Mouse (Mus musculus) cerebellum, postnatal 25 days (tissue): ENCODE data around the gene 2610002M06Rik.

Source experiments
- DNase-seq, 2 experiments: peaks; one replicate each; pipeline ENCODE4 v3.0.0; 2021; ENCODE audit warnings: mixed read lengths in 2 of 2

The 2610002M06Rik gene

DNA sequence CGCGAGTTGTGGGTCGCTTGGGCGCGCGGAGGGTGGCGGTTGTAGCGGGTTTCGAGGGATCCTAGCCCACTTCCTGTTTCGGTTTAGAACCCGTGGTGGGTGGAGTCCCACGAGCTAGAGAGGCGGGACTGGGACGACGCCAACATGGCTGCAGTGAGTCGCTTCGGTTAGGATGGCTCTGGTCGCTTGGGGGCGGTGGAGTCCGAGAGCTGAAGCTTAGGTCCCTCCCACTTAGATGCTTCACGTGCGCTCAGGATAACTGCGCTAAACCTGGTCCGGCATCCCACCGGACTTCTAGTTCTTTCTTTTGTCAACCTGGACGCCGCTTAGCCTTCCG lies at the start of gene 2610002M06Rik:
TSS of gene 2610002M06Rik (minus strand) at position 117 of the 337 bp plus-strand sequence.
- peak; percentile 83 to 93 for DNase-seq

DNA sequence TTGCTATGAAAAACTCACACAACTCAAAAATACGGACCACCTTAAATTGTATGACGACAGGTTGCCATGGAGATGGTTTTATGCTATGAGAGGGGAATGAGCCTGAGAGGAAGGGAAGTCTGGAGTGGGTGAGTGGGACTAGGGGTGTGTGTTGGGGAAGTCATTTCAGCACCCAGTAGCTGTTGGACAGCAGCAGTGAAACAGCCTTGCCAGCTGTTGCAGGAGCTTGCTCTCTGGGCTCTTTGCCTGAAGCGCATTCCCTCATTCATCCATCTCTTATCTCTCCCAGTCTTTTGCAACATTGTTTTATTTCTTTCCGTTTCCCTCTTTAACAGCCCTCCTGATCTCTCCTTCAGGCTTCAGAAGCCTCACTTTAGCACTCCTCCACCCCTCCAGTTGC lies 42.0 kb upstream of the 2610002M06Rik start:
- no peak for DNase-seq

DNA sequence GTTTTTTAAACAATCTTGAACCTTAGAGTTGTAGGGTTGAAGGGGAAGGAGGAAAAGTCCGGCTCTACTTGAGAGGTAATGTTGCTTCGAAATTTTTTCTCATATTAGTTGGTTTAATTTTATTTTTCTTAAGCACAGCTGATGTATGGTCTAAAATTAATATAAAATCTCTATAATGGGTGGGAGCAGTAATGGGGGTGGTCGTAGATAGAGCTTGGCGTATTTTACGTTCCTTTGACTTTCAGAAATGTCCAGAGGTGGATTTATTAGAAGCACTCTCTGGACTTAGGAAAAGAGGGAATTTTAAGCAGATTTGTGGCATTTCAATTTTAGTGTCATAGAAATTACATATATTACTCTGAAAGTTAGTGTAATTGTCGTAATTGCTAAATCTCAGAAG lies 592 bp upstream of the 2610002M06Rik start:
- no peak for DNase-seq

GRCm38 (mm10) chrX:107815502-107816217 lies 474 bp downstream of the 2610002M06Rik start:
- DNase-seq = peak; percentile 62 to 64

DNA sequence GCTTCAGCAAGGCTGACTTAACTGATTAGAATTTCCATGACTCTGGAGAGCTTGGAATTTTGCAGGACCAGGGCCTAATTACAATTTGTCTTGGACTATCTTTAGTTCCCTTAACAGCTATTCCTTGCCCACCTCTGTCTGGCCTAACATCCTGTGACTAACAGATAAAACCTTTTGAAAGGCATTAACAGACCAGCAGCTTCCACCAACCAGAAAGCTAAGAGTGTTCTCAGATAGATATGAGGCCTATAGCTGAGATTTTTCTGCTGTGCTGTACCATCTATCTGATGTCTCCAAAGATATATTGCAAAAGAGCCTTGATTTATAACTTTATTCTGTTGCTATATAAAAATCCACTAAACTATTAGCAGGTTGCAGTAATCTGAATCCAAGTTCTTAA lies 4.0 kb downstream of the 2610002M06Rik start:
- no peak for DNase-seq

- DNase-seq = no peak
Observed at GRCm38 (mm10) chrX:107796919-107797318, 19.2 kb downstream of the 2610002M06Rik start.

DNA sequence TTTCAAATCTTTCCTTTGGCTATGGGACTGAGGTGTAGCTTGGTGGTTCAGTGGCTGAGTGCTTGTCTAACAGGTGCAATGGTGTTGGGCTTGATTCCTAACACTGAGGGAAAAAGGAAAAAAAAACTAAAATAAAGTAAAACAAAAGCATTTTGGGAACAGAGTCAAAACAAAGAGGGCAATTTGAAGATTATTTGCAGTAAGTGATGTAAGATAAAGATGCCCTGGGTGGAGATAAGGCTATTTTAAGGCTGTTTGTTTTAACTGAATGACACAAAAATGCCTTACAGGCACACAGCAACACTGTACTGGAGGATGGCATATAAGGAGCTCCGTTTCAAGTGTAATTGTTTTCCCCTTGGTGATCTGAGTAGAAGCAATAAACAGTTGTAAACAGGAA lies 20.3 kb downstream of the 2610002M06Rik start:
- DNase-seq = no peak

DNA sequence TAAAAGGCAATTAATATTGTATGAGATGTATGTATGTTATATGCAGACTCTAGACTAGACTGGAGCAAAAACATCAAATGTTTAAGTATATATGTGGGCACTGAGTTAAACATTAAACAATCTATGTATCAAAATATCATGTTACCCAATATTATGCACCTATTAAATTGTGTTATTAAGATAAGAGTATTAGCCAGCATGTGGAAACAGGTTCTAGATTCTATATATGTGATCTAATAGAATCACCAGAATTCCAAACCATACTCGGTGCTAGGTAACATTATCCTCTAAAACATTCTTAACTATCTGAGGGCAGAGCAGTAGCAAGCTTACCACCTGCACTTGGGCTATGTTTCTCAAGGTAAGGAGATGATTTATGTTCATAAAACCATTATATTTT lies 23.8 kb downstream of the 2610002M06Rik start, which contains the start of gene Tent5d:
TSS of gene Tent5d (plus strand) at position 301 of the 400 bp plus-strand sequence.
- no peak for DNase-seq

DNA sequence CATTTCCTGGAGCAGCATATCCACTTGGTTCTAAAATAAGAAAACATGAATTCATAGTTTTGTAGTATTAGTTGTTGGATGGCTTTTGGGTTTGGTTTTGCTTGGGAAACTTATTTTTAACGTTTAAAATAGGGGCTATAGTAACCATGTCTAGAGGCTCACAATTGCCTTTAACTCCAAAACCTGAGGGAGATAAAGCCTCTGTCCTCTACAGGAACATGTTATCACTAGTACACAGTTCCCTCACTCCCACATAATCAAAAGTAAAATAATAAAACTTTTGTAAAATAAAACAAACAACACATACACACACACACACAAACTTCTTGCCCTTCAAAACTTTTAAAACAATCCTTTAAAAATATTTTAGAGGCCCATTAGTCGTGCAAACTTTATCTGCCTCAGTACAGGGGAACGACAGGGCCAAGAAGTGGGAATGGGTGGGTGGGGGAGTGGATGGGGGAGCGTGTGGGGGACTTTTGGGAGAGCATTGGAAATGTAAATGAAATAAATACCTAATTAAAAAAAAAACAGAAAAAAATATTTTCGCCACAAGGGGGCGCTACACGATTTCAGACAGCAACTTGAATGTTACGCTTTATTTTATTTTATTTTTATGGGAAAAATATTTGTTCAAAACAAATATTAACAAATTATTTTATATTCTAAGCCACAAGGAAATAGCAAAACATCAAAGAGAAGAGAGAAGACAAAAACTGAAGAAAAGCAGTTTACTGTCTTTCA lies 25.2 kb downstream of the 2610002M06Rik start:
- no peak for DNase-seq

DNA sequence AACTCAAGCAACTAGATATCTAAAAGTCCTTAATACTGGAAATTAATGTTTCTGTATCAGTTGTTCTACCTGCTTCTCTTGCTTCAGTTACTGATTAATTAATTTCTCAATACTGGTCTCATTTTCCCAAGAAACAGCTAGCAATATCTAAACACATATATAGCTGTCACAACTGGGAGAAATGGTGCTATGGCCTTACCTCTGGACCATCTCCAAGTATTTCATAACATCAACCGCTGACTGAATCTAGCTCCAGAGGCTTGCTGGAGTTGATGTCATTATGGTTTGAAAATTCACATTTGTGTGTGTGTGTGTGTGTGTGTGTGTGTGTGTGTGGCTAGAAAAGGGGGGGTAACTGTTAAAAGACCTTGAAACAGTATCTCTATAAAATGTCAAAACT lies 26.0 kb downstream of the 2610002M06Rik start:
- DNase-seq = no peak

GRCm38 (mm10) chrX:107767896-107768295 lies 48.2 kb downstream of the 2610002M06Rik start:
- DNase-seq = no peak
